Comparison of ENCODE assay signal across 14 mouse cellular contexts in genomic region chr8:26608001-26608400, GRCm38 (mm10).
"Had no signal": no experiment of that assay in that cellular context is flagged by ENCODE, and none has a peak within 500 bp of the region (broad histone marks: within the 10 kb centered on the region; RNA-seq: fewer than 3 reads in every experiment).

No protein-coding gene starts in this region.

- DNase-seq: forebrain, postnatal 0 days; gastrocnemius, postnatal 14 days; gastrocnemius, postnatal 36 days; heart, adult 18-20 months; heart, postnatal 14 days; heart, postnatal 36 days; kidney, adult 11 months; kidney, adult 2 months; kidney, adult 9 months; kidney, postnatal 14 days; kidney, postnatal 36 days; layer of hippocampus, adult 9-11 months; layer of hippocampus, postnatal 36 days; left cerebral cortex, postnatal 4 days had no signal
